Mouse (Mus musculus): Measurements from ENCODE around the gene Slc25a28. TPM values are rescaled to one million over a fixed set of nuclear protein-coding genes. Genes with fewer than 3 reads are reported as not detected.

The Slc25a28 gene
- polyA plus RNA-seq, 1 experiment from 2014 or later = 14.3 TPM

Small RNAs within 50 kb of the gene (microRNA-seq; reads per million reads assigned to microRNA genes)
- gene Gm22646 = not detected

Other genes with a start within 250 kb of the Slc25a28 start
- 0.19 TPM in 2 replicates for gene Cnnm1, start 234.4 kb downstream of the Slc25a28 start, polyA plus RNA-seq (2015; fragmentation: Nextera tagmentation; extraction: Ambion mirVana)
- 57.8 and 59.0 TPM in 2 replicates for gene Got1, start 150.3 kb downstream of the Slc25a28 start, polyA plus RNA-seq (2015; fragmentation: Nextera tagmentation; extraction: Ambion mirVana)
- 0.26 and 0.48 TPM in 2 replicates for gene Nkx2-3, start 62.6 kb downstream of the Slc25a28 start, polyA plus RNA-seq (2015; fragmentation: Nextera tagmentation; extraction: Ambion mirVana)
- 12.3 and 14.4 TPM in 2 replicates for gene Entpd7, start 14.8 kb upstream of the Slc25a28 start, polyA plus RNA-seq (2015; fragmentation: Nextera tagmentation; extraction: Ambion mirVana)
- gene Cutc, start 78.1 kb upstream of the Slc25a28 start, polyA plus RNA-seq (2015; fragmentation: Nextera tagmentation; extraction: Ambion mirVana) = 15.2 and 17.4 TPM in 2 replicates
- gene Cox15, start 78.1 kb upstream of the Slc25a28 start, polyA plus RNA-seq (2015; fragmentation: Nextera tagmentation; extraction: Ambion mirVana) = 11.1 and 13.1 TPM in 2 replicates
- 3.7 and 4.0 TPM in 2 replicates for gene Abcc2, start 107.3 kb upstream of the Slc25a28 start, polyA plus RNA-seq (2015; fragmentation: Nextera tagmentation; extraction: Ambion mirVana)

All from kidney, embryonic 15.5 days (tissue).